Mouse (Mus musculus) kidney, adult 18-20 months (tissue): ENCODE measurements around the gene Sun2.

Source experiments
- DNase-seq: peaks from one replicate; pipeline ENCODE4 v3.0.0; 2021

The Sun2 gene

DNA sequence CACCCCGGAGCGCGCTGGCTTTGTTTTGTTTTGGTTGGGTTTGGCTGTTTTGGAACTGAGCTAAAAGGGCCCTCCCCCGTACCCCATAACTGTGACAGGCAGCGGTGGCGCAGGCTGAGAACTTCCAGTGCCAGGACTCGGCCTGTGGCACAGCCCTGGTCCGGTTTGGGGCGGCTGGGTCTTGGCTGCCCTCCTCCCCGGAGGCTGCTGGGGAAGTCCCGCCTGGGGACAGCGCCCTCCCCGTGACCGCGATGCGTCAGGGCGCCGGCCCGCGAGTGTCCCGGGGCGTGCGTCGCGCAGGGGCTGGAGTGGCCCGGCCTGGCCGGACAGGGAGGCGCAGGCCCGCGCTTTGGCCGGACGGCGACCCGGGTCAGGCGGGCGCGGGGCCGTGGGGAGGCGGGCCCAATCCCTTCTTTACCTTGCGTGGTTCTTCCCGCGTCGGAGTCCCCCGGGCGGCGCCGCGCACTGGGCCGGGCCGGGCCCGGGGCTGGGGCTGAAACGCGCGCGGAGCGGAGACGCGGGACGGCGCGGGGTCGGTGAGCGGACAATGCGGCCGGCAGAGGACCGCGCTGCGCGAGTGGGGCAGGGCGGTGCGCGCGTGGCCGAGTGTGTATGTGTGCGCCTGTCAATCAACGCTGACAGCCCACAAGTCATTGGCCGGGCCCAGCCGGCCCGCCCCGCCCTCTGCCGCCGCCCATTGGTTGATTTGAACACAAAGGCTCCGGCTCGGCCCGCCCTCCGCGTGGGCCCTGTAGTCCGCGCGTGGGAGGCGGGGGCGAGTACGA is at the start of gene Sun2:
Gene Sun2, minus strand, starts transcription at position 616 of the 785 bp plus-strand sequence.
- peak; percentile 93 for DNase-seq

DNA sequence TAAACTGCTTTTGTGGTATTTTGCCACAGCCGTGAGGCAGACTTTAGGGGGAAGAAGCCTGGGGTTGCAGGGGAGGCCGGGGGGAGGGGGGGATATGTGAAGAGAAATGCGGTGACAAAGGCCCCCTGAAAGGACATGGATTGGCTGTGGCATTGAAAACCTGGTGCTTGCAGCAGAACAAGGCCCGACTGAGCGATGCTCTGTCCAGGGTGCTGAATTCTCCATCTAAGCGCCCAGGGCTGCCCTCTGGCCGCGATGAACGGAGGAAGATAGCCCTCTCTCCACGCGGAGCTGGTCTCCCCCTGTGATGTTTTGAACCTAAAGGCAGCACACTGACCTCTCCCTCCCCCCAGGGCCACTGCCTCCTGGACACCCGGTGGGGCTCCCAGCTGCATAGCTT is 49.2 kb upstream of the Sun2 start:
- peak; percentile 49 for DNase-seq

DNA sequence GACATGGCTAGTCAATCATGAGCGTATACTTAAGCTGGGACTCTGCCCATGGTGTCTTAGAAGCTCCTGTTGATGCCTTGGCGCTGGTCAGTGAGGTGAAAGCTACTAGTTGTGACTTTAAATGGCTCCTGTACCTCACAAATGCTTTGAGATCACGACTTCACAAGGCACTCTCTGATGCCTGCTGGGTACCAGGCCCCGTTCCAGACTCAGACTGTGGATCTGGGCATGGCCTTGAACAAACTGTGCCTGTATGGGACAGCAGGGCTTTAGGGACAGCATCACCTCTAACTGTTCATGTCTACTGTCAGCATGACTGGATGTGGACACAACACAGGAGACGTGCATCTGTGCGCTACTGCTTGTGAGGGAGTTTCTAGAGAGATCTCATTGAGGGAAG is 48.6 kb upstream of the Sun2 start:
- DNase-seq = no peak

DNA sequence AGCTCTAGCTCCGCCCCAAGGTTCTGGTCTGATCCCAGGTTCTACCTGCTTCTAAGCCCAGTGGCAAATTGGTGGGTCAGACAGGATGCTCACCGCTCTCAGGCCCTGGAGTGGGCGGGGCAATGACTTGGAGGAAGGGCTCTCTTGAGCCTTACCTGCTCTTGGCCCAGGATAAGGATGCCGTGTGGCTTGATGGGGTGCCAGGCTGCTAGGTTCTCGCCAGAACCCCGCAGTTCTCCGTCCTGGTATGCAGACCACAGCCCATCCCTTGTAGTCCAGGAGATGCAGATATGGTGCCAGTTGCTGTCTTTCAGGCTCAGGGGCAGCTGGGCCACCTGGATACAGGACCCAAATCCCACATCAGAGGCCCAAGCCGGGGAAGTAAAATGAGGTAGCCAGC is 47.8 kb upstream of the Sun2 start:
- DNase-seq = no peak

DNA sequence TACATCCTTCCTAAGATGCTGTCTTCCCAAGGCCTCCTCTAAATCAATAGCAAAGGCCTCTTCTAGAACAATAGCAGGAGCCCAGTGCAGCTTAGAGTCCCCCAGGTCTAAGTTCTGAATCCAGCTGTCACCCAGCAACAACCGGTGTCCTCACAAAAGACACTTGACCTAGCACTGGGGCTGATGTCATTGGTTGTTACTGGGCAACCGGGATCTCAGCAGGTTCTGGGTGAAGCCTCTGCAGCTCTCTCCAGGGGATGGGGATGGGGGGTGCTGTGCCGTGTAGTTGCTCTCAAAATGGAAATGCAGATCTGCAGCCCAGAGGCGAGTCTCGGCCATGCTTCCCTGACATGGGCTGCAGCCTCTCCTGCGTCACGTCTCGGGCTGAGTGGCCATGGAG is 45.5 kb upstream of the Sun2 start:
- DNase-seq = no peak

DNA sequence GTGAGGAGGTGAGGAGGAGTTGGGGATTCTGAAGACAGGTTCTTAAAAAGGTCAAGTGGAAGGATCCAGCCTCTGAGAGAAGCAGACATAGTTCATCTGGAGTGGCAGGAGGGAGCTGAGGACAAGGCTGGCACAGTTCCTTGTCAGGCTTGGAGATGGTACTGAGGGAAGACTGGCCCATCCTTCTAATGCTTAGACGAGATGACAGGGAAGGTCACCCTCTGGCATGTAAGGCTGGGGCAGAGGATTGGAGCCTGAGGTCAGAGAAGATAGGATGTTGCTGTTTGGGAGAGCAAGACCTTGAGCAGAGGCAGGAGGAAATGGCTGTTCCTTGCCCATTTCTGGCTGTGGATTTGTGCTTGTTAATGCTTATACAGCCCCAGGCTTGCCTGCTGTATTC is 42.7 kb upstream of the Sun2 start:
- DNase-seq = no peak

DNA sequence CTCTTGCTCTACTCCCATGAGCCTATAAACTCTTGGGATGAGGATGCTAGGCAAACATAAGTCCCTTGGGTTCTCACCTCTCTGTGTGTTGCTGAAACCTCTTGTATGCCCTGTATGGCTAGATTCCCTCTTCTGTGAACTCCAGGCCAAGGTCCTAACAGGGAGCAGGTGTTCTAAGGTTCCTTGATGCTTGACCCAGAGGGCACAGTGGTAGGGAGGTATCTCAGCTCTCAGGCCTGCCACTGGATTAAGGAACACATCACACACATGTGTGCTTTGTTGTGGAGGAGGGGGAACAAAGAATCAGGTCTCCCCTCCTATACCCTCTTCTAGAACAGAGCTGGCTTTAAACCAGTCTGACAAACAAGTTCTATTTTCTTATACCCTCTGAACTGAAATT is 35.4 kb upstream of the Sun2 start, which contains the start of gene Dnal4:
Gene Dnal4, minus strand, starts transcription at position 101 of the 400 bp plus-strand sequence.
- no peak for DNase-seq

DNA sequence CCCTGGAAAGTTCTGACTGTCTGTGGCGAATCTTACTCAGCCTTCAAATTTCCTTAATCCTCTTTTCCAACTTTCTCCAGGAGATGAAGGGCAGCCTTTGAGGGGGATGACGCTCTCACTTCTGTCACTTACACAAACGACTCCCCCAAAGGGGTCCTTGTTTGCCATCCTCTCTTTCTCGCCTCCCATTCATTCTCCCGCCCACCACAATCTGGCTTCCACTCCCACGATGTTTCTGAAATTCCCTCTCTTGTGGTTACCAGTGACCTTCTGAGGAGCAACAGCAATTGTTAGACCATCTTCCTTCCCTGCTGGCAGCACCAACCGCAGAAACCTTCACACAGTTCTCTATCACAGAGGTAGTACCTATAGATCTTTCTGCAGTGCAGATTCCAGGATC is 33.3 kb upstream of the Sun2 start:
- no peak for DNase-seq

DNA sequence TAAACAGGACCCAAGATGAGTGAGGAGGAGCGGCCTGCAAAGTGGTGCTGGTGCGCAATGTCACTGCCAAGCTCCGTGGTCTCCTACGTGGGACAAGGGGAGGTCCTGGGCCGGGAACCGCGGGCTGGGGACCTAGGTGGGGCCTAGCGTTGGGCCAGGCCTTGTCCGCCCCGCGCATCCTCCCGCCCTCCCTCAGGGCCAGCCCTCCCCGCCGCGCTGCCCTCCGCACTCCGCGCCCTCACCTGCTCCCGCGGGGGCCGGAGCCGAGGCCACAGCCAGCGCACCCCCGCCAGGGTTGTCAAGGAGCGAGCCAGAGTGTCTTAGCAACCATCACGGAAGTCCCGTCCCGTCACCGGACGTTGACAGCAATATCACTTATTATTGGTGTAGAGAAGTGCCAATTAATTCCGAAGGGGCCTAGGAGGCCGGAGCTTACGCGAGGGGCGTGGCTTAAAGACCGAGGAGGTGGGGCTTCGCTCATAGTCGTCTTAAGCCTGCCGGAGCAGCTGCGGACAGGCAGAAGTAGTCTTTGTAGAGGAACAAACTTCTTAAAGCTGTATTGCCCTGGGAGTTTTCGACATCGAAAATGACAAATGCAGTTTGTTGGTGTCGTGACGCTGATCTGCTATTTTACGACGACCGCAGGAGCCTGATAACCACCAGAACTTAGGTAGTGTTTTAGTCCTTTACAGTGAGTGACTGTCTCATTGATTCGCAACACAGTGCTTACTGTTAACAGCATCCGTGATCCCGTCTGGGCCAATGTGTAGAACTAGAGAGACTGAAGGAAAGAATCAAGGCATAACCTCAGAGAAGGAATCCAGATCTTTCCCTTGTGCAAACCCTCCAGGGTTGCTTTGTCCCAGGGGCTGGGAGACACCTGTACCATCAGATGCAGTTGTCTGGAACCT is 32.0 kb upstream of the Sun2 start:
- peak; percentile 97 for DNase-seq

DNA sequence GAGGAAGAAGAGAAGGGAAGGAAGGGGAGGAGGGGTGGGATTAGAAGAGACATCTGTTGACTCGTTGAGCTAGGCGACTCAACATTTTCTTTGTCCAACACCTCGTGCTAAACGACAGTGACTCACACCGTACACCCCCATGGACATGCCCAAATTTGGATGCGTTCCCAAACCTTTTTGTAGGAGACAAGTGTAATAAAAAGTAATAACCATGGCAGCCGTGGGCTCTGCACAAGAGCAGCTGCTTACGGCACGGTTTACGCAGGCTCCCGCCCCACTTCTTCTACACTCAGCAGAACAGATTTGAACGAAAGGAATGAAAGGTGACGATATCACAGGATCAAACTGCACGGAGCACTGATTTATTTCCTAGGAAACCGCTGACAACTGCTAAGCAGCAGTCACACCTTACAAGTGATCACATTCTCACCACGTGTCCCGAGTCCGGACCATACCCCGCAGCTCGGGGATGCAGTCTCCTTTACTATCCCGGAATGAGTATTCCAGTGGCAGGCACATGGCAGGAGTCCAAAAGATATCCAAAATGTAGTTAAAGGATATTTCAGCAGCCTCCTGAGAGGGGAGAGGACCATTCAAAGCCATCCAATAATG is 28.4 kb upstream of the Sun2 start:
- DNase-seq = no peak

DNA sequence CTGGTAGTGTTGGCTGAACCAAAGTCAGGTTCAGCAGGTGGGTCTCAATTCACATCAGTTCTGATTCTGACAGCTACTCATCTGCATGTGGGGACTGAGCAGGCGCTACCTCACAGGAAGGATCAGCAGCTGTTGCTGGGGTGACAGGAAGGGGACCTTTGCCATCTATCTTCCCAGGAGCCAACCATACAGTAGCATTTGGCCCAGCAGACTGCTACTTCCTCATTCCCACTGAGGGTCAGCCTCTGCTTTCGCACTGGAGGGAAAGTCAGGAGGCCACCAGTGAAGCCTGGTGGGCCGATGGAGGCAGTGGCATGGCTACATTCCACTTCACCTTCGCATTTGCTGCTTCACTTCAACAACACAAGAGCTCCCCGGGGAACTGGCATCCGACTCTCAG is 26.0 kb upstream of the Sun2 start:
- DNase-seq = no peak

DNA sequence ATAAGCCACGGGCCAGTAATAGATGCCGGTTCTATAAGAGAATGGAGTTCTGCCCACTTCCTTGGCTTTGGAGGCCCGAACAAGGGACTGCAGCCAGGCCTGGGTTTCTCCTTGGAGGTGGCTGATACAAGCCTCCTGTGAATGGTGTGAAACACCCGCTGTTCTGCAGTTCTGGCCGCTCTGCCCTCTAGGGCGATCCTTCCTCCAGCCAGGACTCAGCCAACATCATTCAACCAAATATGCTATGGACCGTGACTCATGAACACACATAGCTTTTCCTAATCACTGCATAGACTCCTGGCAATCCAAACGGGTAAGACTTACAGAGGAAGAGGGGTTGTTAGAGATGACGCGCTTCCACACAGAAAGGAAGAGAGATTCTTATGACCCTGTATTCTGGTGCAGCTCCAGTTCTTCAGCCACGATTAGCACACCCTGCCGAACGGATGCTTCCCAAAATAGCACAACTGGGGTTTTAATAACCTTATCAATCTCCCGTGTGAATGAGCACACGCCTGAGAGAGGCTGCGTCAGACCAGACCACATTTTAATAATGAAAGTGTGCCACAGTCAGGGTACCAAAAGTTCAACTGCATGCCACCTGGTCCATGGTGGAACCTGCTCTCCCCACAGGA is 25.1 kb upstream of the Sun2 start:
- DNase-seq = no peak

DNA sequence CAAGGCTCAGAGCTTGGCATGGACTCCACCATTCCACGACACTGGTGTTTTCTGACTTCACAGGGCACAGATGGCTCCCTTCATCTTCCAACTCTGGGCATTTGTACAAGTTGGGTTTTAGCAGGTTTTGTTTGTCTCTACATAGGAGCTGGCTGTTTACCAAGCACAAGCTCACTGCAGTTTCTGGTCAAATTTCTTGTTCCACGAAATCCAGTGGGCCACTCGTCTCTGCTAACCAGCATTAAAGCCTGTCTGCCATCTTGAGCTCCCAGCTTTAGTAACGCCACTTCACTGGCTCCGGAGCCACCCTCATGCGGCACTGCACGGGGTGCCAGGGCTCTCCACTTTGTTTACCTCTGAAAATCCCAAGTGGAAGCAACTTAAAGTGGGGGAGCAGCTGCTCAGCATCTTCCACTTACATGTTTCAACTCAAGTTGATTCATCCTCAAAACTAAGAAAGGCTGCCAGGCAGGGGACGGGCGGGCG is 24.3 kb upstream of the Sun2 start:
- DNase-seq = no peak

DNA sequence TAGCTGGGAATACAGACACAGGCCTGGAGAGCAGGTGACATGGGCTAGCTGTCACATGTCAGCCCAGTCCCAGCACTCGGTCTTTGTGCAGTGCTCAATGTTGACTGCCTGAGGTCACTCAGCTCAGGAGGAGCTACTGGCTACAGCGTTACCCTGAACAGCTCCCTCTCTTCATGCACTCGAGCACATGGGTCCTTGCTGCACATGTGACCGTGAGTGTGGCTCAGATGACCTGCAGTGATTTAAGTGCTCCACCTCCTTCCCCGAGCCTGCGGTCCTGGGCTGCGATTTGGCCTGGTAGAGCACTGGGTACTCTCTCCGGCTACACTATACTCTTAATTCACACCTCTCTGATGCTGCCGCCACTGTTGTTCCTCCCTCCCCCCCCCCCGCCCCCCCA is 23.8 kb upstream of the Sun2 start:
- DNase-seq = no peak

DNA sequence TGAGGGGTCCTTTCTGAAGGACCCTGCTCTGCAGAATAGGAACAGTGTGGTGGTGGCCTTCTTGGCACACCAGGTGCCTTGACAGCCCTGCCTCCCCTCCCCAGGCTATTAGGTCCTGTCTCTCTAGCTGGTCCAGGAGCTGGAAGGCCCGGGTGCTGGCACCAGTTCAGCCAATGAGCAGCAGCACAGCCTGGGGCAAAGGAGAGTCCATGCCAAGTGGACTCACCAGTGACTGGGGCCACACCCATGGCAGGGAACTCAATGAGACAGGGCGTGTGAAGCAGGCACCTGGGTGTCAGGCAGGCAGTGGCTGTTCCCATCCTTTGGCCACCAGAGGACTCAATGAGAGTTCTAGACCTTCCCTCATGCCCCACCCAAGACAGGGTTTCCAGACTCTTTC is 23.0 kb upstream of the Sun2 start:
- DNase-seq = peak; percentile 75

DNA sequence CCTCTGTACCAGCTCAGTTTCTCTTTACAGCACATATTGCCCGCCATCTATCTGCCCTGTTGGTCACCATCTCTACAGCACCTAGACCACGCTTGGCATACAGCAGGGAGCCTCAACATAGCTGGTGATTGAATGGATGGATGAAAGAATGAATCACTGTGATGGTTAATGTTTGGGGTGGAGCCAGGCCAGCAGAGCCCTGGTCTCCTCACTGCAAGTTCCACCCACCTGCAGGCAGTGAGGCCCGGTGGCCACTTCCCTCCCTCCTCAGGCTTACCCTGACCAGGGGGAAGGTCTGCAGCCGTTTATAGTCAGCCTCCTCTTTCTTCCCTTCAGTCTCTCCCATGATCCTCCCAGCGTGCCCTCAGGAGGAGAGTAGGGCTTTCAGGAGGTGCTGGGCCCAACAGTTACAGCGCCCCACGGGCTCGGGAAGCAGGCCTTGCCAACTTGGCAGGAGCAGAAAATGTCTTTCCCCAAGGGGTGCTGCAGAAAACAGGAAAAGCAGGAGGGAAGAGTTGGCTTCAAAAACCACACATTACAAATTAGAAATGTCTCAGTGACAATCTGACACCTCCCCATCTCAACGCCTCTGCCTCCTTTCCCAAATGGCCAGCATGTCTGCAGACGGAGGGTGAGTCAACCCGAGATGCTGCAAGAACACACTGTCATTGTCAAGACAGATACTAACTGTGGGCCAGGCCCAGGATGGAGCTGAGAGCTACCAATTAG is 22.4 kb upstream of the Sun2 start:
- DNase-seq = no peak

DNA sequence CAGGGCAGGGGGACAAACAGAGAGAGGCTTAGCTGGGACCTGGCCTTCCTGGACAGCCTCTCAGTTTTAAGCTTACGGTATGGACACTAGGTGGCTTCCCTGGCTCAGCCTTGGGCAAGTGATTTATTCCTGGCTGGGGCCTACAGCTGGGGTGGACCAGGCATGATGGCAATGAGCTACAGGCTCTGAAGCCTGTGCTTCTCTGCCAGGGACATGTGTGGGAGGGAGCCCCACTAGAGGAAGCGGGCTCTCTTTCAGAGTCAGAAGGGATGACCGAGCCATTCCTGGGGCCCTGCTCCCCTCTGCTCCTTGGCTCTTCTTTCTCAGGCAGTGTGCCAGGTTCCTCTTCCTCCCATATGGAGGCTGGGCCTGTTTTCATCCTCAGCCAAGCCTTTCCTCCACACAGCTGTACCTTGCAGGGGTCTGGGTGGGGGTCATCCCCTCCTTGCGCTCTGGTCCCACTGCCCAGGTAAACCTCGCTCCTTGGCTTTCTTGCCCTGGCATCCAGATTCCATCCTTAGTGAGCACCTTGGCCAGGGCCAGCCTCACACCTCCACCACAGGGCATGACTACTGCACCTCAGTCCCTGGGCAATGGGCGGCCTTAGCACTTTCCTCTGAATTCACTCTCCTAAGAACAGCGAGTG is 21.4 kb upstream of the Sun2 start:
- DNase-seq = no peak

DNA sequence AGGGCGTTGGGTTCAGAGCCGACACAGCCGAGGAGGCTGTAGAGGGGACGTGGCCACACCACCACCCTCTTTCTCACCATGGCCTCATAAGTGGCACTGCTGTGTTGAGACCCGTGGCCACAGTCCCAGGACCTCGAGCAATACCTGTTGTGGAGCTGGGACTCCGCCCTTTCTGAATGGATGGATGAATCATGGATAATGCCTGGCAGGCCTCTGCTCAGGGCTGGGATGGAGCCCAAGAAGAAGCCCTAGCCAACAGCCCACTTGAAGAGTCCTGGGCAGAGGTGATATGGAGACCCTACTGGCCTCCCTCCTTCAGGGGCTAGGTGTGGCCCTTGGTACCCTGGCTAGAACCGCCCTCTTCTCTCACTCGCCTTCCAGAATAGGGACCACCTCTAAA is 20.7 kb upstream of the Sun2 start:
- DNase-seq = no peak

DNA sequence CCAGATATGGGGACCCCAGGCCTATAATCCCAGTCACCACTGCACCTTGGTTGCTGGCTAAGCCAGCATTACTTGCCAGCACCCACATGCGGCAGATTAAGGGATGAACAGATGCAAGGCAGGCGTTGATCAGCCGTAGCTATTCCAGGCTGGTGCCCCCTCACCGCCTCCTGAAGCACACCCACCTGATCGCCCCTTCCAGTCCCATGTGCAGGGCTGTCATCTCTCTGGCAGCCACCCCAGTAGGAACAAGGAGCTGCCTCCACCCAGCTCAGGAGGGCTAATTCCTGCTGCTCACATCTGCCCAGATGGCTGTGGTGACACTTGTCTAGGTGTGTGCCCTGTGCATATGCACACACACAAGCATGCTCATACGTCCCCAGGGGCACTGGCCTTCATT is 18.6 kb upstream of the Sun2 start:
- DNase-seq = no peak

DNA sequence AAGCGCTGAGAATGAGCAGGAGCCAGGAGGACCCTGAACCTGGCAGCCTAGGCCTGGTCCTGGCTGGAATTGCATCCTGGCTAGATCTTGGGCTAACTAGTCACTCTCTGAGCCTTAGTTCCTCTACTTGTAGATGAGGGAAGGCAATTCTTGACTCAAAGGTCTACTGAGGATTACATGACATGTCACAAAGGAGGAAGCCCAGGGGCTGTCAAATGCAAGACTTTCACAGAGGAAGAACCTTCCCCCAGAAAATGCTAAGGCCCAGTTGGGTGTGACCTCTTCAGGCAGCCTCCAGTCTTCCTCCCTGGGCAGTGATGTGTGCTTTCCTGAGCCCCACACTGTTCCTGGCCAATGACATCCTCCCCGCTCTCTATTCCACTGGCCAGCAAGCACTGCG is 14.8 kb upstream of the Sun2 start:
- no peak for DNase-seq

DNA sequence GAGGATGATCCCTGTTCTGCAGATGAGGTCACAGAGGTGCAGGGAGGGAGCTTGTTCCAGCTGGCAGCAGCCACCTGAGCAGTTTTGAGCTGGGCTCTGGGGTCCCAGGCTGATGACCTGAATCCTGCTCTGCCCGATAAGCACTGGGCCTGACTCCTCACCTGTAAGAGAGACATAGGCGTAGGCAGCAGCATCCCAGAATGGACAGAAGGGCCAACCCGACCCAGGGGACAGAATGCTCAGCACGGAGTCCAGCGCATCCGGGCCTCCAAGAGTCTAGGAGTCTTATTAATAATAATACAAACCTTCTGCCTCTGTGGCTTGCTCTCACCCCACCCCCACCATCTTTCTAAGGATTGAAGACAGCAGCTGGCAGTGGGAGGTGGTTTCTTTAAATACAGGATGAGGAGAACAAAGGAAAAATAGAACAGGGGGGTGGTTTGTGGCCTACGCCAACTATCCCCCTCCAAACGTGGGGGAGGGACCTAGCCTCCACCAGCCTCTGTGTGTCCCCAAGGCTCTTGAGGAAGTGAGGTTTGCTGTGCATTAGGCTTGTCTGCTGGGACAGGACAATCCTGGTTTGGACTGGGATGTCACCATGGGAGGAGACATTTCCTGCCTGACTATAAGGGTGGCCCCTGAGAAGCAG is 13.8 kb upstream of the Sun2 start:
- no peak for DNase-seq
